Mouse (Mus musculus) bone marrow, adult 2 months (tissue): ENCODE results near the gene Fndc3b.

Experiments used
- CTCF ChIP-seq: fragments of 200-500 bp; IDR thresholded peaks from 2 replicates; pipeline ENCODE4 v1.5.1; 2011; ENCODE audit warnings: low read length, control low read depth; ENCODE audit not compliant: control insufficient read depth, insufficient read depth
- POLR2A ChIP-seq: fragments of 200-500 bp; IDR thresholded peaks from 2 replicates; pipeline ENCODE4 v1.6.1; 2011; ENCODE audit warnings: low read depth, mild to moderate bottlenecking, control low read depth, low read length, borderline replicate concordance; ENCODE audit not compliant: control insufficient read depth

GRCm38 (mm10) chr3:27613828-27614227, 97.3 kb downstream of the Fndc3b start:
- TF ChIP-seq POLR2A (no peak), CTCF (no peak)
